Mouse (Mus musculus): Measurements from ENCODE around the gene Ptk7.
A peak's percentile ranks its signal among the peaks of the same experiment; 100 is the strongest.

- TF ChIP-seq CTCF (IDR thresholded peaks at IDR 0.05; ENCODE audit: low read depth) (no peak), EP300 (IDR thresholded peaks at IDR 0.05; ENCODE audit: low read depth) (peak; percentile 85; the same call in 1 of the 2 replicates)
Measured at GRCm38 (mm10) chr17:46552841-46553423, 76.4 kb downstream of the Ptk7 start.

All from heart, postnatal 0 days (tissue).